Mouse (Mus musculus): Measurements from ENCODE around the gene 1700028J19Rik. TPM values are rescaled to one million over a fixed set of nuclear protein-coding genes. Genes with fewer than 3 reads are reported as not detected.
A peak's percentile ranks its signal among the peaks of the same experiment; 100 is the strongest.

Gene 1700028J19Rik
- total and polyA plus RNA-seq, 3 experiments = 0.05 to 3.6 (median 0.60) TPM

DNA sequence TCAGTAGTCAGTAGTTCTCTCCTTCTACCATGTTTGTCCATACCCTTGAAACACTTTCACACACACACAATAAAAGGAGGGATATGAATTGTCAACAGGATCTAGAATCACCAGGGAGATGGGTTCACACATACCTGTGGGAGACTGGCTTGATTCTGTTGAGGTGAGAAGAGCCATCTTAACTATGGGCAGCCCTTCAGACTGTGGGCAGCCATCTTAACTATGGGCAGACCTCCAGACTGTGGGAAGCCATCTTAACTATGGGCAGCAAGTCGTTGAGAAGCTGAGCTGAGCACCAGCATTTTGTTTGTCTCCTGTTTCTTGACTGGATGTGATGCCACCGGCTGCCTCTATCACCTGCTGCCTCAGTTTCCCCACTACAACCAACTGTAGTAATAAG lies 24.8 kb upstream of the 1700028J19Rik start:
- Histone ChIP-seq H3K27me3 (ENCODE audit: insufficient read depth, low read length) (peaks cover 36% of the 10 kb centered on the region), H3K4me1 (ENCODE audit: insufficient read depth, low read depth, low read length) (peaks cover 10% of the 10 kb centered on the region), H3K36me3 (replicated peaks) (no peaks in the 10 kb centered on the region), H3K9me3 (replicated peaks) (no peaks in the 10 kb centered on the region), H3K4me3 (ENCODE audit: low read depth, low read length) (no peak overlapping the region)
- TF ChIP-seq GATA1 (IDR thresholded peaks at IDR 0.05; ENCODE audit: borderline replicate concordance, low read length) (no peak), GATA2 (IDR thresholded peaks at IDR 0.05; ENCODE audit: borderline replicate concordance, low read depth, low read length) (no peak), POLR2AphosphoS5 (IDR thresholded peaks at IDR 0.05; ENCODE audit: insufficient replicate concordance, low read depth, low read length) (no peak), TAL1 (conservative IDR thresholded peaks at IDR 0.05; ENCODE audit: low read depth, low read length) (no peak)
- ATAC-seq (ENCODE audit: extremely low read depth, insufficient number of reproducible peaks, low FRiP score, poor library complexity, severe bottlenecking) (no peak), DNase-seq (ENCODE audit: low spot score) (no peak)

DNA sequence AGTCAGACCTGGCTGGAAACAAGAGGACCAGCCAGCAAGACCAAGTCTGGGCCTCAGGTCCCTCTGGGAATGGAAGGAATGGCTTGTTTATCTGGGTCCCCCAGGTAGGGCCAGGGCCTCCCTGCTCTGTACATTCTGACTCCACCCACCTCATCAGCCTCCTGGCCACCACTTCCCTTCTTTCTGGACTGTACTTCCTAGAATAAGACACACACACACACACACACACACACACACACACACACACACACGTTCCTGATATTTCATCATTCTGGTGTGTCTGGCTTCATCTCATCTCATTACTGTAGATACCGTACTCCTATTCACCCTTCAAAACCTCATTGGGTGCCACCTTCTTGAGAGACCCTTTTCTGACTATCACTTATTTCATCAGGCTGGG lies 22.9 kb upstream of the 1700028J19Rik start:
- Histone ChIP-seq H3K36me3 (replicated peaks) (no peaks in the 10 kb centered on the region), H3K27me3 (ENCODE audit: insufficient read depth, low read length) (peaks cover 31% of the 10 kb centered on the region), H3K9me3 (replicated peaks) (no peaks in the 10 kb centered on the region), H3K4me1 (ENCODE audit: insufficient read depth, low read depth, low read length) (peaks cover 10% of the 10 kb centered on the region), H3K4me3 (ENCODE audit: low read depth, low read length) (no peak overlapping the region)
- DNase-seq (ENCODE audit: low spot score) = no peak
- no peak for TF ChIP-seq CTCF (IDR thresholded peaks at IDR 0.05; ENCODE audit: low read depth, low read length)
- TF ChIP-seq GATA1 (IDR thresholded peaks at IDR 0.05; ENCODE audit: borderline replicate concordance, low read length) = no peak
- no peak for TF ChIP-seq TAL1 (conservative IDR thresholded peaks at IDR 0.05; ENCODE audit: low read depth, low read length)
- TF ChIP-seq POLR2AphosphoS5 (IDR thresholded peaks at IDR 0.05; ENCODE audit: insufficient replicate concordance, low read depth, low read length) = no peak
- TF ChIP-seq GATA2 (IDR thresholded peaks at IDR 0.05; ENCODE audit: borderline replicate concordance, low read depth, low read length) = no peak
- ATAC-seq (ENCODE audit: extremely low read depth, insufficient number of reproducible peaks, low FRiP score, poor library complexity, severe bottlenecking) = no peak

DNA sequence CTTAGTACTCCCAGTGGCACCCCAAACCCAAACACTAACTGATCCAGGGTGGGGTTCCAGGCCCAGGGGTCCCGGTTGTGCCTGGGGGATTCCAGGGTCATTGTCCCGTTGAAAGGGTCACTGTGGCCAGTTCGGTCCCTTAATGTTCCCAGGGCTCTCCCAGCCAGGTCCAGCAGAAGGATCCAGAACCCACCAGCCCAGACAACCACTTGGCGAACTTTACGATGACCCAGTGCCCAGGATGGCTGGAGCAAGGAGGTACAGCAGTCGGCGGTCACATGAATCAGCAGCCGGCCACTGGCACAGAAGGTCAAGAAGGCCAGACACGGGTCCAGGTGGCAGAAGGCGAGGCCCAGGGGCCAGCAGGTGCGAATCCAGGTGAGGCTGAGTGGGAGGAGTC lies 21.6 kb upstream of the 1700028J19Rik start:
- Histone ChIP-seq H3K36me3 (replicated peaks) (no peaks in the 10 kb centered on the region), H3K27me3 (ENCODE audit: insufficient read depth, low read length) (peaks cover 28% of the 10 kb centered on the region), H3K4me3 (ENCODE audit: low read depth, low read length) (no peak overlapping the region), H3K4me1 (ENCODE audit: insufficient read depth, low read depth, low read length) (peaks cover 13% of the 10 kb centered on the region), H3K9me3 (replicated peaks) (no peaks in the 10 kb centered on the region)
- ATAC-seq (ENCODE audit: extremely low read depth, insufficient number of reproducible peaks, low FRiP score, poor library complexity, severe bottlenecking) = no peak
- no peak for DNase-seq (ENCODE audit: low spot score)
- no peak for TF ChIP-seq TAL1 (conservative IDR thresholded peaks at IDR 0.05; ENCODE audit: low read depth, low read length)
- TF ChIP-seq CTCF (IDR thresholded peaks at IDR 0.05; ENCODE audit: low read depth, low read length) = no peak
- no peak for TF ChIP-seq GATA2 (IDR thresholded peaks at IDR 0.05; ENCODE audit: borderline replicate concordance, low read depth, low read length)
- no peak for TF ChIP-seq GATA1 (IDR thresholded peaks at IDR 0.05; ENCODE audit: borderline replicate concordance, low read length)
- no peak for TF ChIP-seq POLR2AphosphoS5 (IDR thresholded peaks at IDR 0.05; ENCODE audit: insufficient replicate concordance, low read depth, low read length)

GRCm38 (mm10) chr7:44262791-44263643 lies 16.5 kb upstream of the 1700028J19Rik start:
- no peaks in the 10 kb centered on the region for H3K9me3 ChIP-seq (replicated peaks)
- ATAC-seq (ENCODE audit: extremely low read depth, insufficient number of reproducible peaks, low FRiP score, poor library complexity, severe bottlenecking) = peak; percentile 49
- no peak overlapping the region for H3K4me3 ChIP-seq (ENCODE audit: low read depth, low read length)
- DNase-seq (ENCODE audit: low spot score) = peak; percentile 53
- H3K36me3 ChIP-seq (replicated peaks) = no peaks in the 10 kb centered on the region
- no peak for TF ChIP-seq GATA2 (IDR thresholded peaks at IDR 0.05; ENCODE audit: borderline replicate concordance, low read depth, low read length)
- TF ChIP-seq CTCF (IDR thresholded peaks at IDR 0.05; ENCODE audit: low read depth, low read length) = peak; percentile 96
- H3K27me3 ChIP-seq (ENCODE audit: insufficient read depth, low read length) = peaks cover 45% of the 10 kb centered on the region
- peaks cover 6% of the 10 kb centered on the region for H3K4me1 ChIP-seq (ENCODE audit: insufficient read depth, low read depth, low read length)

- TF ChIP-seq POLR2AphosphoS5 (IDR thresholded peaks at IDR 0.05; ENCODE audit: insufficient replicate concordance, low read depth, low read length) (no peak), TAL1 (conservative IDR thresholded peaks at IDR 0.05; ENCODE audit: low read depth, low read length) (no peak), GATA1 (IDR thresholded peaks at IDR 0.05; ENCODE audit: borderline replicate concordance, low read length) (no peak)
- Histone ChIP-seq H3K36me3 (replicated peaks) (peaks cover 5% of the 10 kb centered on the region), H3K9me3 (replicated peaks) (no peaks in the 10 kb centered on the region), H3K4me1 (ENCODE audit: insufficient read depth, low read depth, low read length) (peaks cover 6% of the 10 kb centered on the region), H3K4me3 (ENCODE audit: low read depth, low read length) (no peak within 1 kb of the TSS), H3K27me3 (ENCODE audit: insufficient read depth, low read length) (peaks cover 37% of the 10 kb centered on the region)
- no peak for DNase-seq (ENCODE audit: low spot score)
- no peak for ATAC-seq (ENCODE audit: extremely low read depth, insufficient number of reproducible peaks, low FRiP score, poor library complexity, severe bottlenecking)
These were observed 14.7 kb upstream of the 1700028J19Rik start, which contains the start of gene Gm15517 for GRCm38 (mm10) chr7:44261147-44261546. Gene Gm15517 (plus strand): TSS chr7:44261447.

GRCm38 (mm10) chr7:44260410-44260809 lies 13.9 kb upstream of the 1700028J19Rik start:
- ATAC-seq (ENCODE audit: extremely low read depth, insufficient number of reproducible peaks, low FRiP score, poor library complexity, severe bottlenecking) (no peak), DNase-seq (ENCODE audit: low spot score) (no peak)
- peaks cover 6% of the 10 kb centered on the region for H3K4me1 ChIP-seq (ENCODE audit: insufficient read depth, low read depth, low read length)
- H3K9me3 ChIP-seq (replicated peaks) = no peaks in the 10 kb centered on the region
- no peak for TF ChIP-seq POLR2AphosphoS5 (IDR thresholded peaks at IDR 0.05; ENCODE audit: insufficient replicate concordance, low read depth, low read length)
- no peak for TF ChIP-seq CTCF (IDR thresholded peaks at IDR 0.05; ENCODE audit: low read depth, low read length)
- no peak for TF ChIP-seq TAL1 (conservative IDR thresholded peaks at IDR 0.05; ENCODE audit: low read depth, low read length)
- TF ChIP-seq GATA2 (IDR thresholded peaks at IDR 0.05; ENCODE audit: borderline replicate concordance, low read depth, low read length) = no peak
- no peak for TF ChIP-seq GATA1 (IDR thresholded peaks at IDR 0.05; ENCODE audit: borderline replicate concordance, low read length)
- H3K36me3 ChIP-seq (replicated peaks) = peaks cover 9% of the 10 kb centered on the region
- H3K4me3 ChIP-seq (ENCODE audit: low read depth, low read length) = no peak overlapping the region
- H3K27me3 ChIP-seq (ENCODE audit: insufficient read depth, low read length) = peaks cover 37% of the 10 kb centered on the region
